Mouse (Mus musculus) cortical plate, adult 2 months (tissue): ENCODE results near the gene Sirpa.

ENCODE experiments used
- CTCF ChIP-seq: fragments of 200-500 bp; IDR thresholded peaks from 2 replicates; pipeline ENCODE4 v1.5.1; 2011; ENCODE audit warnings: mild to moderate bottlenecking, control low read depth, low read length; ENCODE audit not compliant: insufficient read depth; ENCODE audit errors: extremely low read depth
- POLR2A ChIP-seq: fragments of 200-500 bp; IDR thresholded peaks from 2 replicates; pipeline ENCODE4 v1.6.1; 2011; ENCODE audit warnings: mild to moderate bottlenecking, low read length, control low read depth; ENCODE audit not compliant: insufficient read depth; ENCODE audit errors: extremely low read depth

- no peak for TF ChIP-seq POLR2A
- TF ChIP-seq CTCF = no peak
These were observed 18.8 kb upstream of the Sirpa start for GRCm38 (mm10) chr2:129573701-129574273.
